Mouse (Mus musculus): Measurements from ENCODE around the gene Kpna6.

Gene Kpna6

GRCm38 (mm10) chr4:129616631-129617030, 55.9 kb downstream of the Kpna6 start:
- no peak for DNase-seq

- no peak for DNase-seq
These were observed 56.7 kb downstream of the Kpna6 start for GRCm38 (mm10) chr4:129615801-129616290.

GRCm38 (mm10) chr4:129614093-129614492, 58.5 kb downstream of the Kpna6 start, which contains the start of gene Dcdc2b:
Gene Dcdc2b, minus strand, starts transcription at chr4:129614257.
- no peak for DNase-seq

- no peak for DNase-seq
These were observed 62.1 kb downstream of the Kpna6 start for GRCm38 (mm10) chr4:129610472-129610871.

- DNase-seq, result peak; percentile 84
These were observed 62.5 kb downstream of the Kpna6 start for GRCm38 (mm10) chr4:129610026-129610425.

- peak; percentile 53 for DNase-seq
These were observed 63.4 kb downstream of the Kpna6 start for GRCm38 (mm10) chr4:129609139-129609631.

GRCm38 (mm10) chr4:129608426-129609025, 64.0 kb downstream of the Kpna6 start:
- peak; percentile 87 for DNase-seq

GRCm38 (mm10) chr4:129600233-129601158, 72.1 kb downstream of the Kpna6 start, which contains the start of the genes Eif3i and Tmem234:
Gene Eif3i, minus strand, starts transcription at chr4:129600648.
Gene Tmem234, plus strand, starts transcription at chr4:129600668.
- DNase-seq, result peak; percentile 85
